Mouse (Mus musculus) NIH3T3 (cell line): ENCODE results near the gene Cd86.

Source experiments
- DNase-seq: peaks from one replicate; pipeline ENCODE4 v3.0.0-alpha.2; 2012; ENCODE audit warnings: low read depth

Cd86 gene

DNA sequence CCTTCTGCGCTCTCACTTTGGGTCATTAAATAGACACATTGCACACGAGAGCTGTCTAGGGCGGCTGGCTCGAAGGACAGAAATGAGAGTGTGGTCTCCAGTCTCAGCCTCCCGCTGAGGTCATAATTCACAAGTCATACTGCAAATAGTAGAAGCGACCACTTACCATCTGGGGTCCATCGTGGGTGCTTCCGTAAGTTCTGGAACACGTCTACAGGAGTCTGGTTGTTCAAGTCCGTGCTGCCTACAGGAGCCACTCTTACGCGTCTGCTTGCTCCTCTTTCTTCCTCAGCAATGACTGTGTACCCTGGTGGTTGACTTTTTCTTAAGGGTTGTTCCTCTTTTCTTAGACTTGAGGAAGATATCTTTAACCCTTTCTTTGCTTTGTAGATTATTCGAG lies at the start of gene Cd86:
Gene Cd86 (minus strand): TSS at position 300 of the 400 bp plus-strand sequence.
- DNase-seq, result no peak

- DNase-seq, result no peak
Measured at GRCm38 (mm10) chr16:36711760-36712159, 45.9 kb upstream of the Cd86 start.

- no peak for DNase-seq
Measured at GRCm38 (mm10) chr16:36710794-36711193, 44.9 kb upstream of the Cd86 start.

- DNase-seq, result no peak
Measured at GRCm38 (mm10) chr16:36709405-36709804, 43.5 kb upstream of the Cd86 start.

- DNase-seq, result no peak
Measured at GRCm38 (mm10) chr16:36708751-36709150, 42.9 kb upstream of the Cd86 start.

- DNase-seq, result no peak
Measured at GRCm38 (mm10) chr16:36707702-36708423, 42.0 kb upstream of the Cd86 start.

DNA sequence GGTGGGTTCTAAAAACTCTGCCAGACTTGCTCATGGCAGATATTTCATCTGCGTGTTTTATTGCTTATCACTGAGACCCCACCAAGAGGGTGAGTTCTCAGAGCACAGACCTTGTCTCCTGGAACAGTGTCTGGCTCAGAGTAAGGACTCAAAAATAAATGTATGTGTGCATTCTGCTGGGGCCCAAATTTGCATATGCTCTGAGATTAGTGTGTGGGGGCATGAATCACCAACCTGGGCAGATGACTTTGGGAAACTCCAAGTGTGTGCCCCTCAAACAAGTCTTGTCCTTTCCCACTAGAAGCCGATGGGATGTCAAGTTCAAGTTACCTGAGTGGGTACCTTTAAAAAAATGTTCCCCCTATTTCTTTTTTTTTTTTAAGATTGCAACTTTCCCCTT lies 34.6 kb upstream of the Cd86 start:
- no peak for DNase-seq

- no peak for DNase-seq
Measured at GRCm38 (mm10) chr16:36697331-36697730, 31.4 kb upstream of the Cd86 start.

DNA sequence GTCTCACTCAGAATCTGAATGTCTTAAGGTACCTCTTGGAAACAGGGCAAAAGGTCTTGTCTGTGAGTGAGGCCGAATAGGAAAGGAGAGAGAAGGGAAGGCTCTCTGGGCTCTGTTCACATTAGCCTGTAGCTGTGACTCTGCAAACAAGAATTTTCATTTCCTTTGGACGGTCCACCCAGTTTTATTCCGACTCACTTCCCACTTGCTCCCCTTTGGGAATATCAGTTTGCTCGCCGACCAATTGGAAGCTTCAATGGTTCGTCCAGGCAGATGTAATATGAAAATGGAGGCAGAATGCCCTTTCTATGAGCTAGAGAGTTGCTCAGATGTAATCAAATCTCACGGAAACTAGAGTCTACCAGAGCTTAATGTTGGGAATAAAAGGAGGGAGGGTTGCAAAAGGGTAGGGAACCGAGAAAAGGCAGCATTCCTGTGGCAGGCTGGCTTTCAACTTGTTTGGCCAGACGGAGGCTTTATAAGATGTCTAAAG lies 29.0 kb upstream of the Cd86 start:
- peak; percentile 37 for DNase-seq

GRCm38 (mm10) chr16:36693818-36694413 lies 28.0 kb upstream of the Cd86 start, which contains the start of gene Ildr1:
Gene Ildr1, plus strand, starts transcription at chr16:36693978.
- no peak for DNase-seq

DNA sequence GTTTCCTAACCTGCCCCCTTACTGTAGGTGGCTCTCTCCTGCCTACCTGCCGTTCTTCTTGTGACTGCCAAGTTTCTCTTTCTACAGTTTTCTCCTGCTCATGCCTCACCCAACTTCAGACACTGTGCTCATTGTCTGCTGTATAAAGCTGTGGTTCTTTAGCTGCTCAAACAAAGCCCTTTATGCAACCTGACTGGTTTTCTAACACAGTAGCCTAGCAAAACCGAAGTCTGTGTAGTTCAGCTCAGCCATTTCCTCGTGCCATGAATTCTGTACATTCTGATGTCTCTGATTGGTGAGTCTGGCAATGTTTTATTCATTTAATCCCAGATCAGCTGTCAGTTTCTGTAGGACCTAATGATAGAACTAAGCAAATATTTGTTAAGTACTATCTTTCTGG lies 25.6 kb upstream of the Cd86 start:
- DNase-seq, result no peak

DNA sequence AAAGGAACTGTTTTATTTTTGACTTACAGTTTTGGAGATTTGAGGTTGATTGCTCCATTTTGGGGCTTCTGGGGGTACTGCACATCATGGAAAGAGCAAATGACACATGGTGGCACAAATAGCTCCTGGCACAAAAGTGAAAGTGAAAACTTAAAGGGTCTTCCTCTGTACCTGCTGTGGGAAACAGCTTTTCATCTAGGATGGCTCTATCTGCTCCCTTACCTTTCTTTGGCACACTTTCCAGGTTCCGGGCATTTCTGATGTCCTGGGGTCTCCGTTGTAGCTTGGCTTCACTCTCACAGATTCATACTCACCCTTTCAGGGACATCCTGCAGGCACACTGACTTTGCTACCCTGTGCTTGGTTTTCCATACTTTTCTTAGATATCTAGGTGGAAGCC lies 22.2 kb upstream of the Cd86 start:
- no peak for DNase-seq

- no peak for DNase-seq
Measured at GRCm38 (mm10) chr16:36684325-36684918, 18.5 kb upstream of the Cd86 start.

DNA sequence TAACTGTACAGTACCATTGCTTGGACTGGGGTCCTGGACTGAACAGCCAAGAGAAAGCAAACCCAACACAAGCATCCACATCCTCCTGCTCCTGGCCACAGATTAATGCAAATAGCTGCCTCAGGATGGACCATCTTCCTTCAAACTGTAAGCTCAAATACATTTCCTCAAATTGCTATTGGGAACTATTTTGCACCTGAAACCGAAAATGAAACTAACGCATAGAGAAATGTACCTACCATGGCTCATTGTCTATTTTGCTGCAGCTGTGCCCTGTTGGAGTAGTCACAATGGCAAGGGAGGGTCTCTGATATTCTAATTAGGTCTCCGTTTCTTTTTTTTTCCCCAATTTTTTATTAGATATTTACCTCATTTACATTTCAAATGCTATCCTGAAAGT lies 15.9 kb upstream of the Cd86 start:
- DNase-seq, result no peak

- DNase-seq, result no peak
Measured at GRCm38 (mm10) chr16:36675902-36676301, 10.0 kb upstream of the Cd86 start.

DNA sequence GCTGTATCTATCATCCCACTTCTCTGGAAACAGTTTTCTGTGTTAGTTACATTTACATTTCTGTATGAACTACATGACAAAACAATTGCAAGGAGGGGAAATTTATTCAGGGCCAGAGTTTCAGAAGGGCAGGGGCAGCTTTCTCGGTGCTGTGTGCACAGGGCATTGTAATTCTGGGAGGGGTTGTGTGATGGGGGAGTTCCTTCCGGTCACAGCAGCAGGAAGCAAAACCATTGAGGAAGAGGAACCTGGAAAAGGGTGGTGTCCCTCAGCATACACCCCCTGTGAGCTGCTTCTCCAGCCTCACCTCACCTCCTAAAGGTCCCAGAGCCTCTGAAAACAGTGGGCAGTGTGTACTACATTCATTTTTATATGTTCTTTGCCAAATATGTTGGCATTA lies 9.4 kb upstream of the Cd86 start:
- no peak for DNase-seq

GRCm38 (mm10) chr16:36674457-36675204 lies 8.8 kb upstream of the Cd86 start:
- no peak for DNase-seq

DNA sequence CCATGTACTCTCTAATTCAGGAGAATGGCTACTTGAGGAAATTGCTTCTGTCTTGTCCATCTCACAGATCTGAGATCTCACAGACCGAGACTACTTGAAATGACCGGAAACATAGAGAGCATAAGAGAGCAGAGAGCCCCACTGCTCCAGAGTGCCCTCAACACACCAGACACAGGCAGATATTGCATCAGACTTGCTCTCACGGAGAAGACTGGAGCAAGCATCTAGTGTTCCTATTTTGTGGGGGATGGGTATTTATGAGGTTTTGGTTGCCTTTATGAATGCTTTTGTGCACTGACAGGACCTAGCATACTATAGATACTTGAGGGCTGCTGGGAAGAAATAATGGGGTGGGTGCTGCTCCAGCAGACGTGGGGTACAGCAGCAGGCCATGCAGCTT lies 7.3 kb upstream of the Cd86 start:
- no peak for DNase-seq

DNA sequence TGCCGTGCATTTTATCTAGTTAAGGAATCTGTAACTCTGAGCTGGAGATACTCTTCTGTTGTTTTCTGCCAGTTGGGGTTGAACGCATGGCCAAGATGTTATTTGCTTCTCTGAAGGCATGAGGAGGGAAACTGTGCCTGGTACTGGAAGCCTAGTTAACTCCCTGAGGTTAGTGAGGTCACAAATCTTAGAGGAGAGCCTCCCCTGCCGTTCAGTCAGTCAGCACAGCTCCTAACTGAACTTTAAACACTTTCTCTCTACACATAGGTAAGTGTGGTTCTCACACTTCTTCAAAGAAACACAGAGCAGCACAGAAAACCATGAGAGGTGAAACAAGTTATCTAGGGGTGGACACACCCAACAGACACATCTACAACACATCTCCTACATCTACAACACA lies 4.7 kb upstream of the Cd86 start:
- no peak for DNase-seq

DNA sequence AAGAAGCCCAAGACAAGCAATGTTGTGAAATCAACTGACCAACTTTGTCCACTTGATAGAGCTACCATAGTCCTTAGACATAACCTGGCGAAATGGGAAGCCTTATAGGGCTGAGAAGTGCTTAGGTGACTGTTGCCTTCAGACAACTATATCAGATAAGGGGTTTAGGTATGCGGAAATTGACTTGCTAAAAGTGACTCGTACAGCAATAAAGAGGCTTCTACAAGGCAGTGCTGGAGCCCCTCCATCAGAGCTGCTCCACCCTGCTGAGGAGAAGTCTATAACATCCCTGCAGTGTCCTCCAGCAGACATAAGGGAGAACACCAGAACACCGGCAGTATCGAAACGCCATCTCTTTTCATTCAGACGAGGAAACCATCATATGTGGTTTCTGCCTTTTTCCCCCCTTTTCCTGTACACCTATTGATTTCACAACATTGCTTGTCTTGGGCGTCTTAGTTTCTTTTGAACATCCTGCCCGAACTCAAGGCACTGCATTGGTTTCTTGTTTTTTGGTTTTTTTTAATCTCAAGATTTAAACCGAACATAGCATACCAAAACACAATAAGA lies 652 bp upstream of the Cd86 start:
- DNase-seq, result no peak

DNA sequence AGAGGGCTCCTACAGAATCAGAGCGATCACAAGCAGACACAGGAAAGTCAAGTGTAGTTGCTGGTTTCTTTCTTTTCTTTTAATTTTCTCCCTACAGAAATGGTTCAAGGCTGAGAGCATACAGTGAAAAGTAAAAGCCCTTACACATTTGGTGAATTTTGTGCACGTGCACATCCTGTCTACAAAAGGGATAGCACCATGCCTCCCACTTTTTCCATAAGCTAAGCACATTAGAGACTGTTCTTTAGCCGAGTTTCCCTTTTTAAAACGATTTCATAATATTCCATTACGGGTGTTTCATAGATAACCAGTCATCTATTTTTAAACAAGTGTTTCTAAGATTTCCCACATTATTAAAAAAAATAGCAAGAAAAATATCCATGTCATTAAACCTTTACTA lies 2.4 kb downstream of the Cd86 start:
- no peak for DNase-seq

DNA sequence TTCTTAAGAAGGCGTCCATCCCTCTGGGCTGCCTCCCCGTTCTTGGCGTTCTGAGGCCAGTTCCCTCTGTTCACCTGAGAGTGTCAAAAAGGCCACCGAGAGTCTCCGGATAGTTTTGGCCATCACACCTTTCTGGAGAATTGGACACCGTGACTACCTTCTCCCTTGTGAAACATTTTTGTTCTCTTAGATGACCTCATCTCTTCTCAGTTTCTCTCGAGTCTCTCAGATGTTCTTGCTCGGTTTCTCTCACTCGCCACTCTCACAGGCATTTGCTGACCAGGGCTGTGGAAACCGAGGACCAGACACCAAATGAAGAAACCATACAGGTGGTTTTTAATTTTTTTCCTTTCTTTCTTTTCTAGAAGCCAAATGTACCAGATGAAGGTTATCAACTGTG lies 4.6 kb downstream of the Cd86 start:
- DNase-seq, result no peak
